Mouse (Mus musculus) testis, adult 2 months (tissue): ENCODE data around the gene Arglu1.

Experiments
- CTCF ChIP-seq: fragments of 200-500 bp; IDR thresholded peaks from 2 replicates; pipeline ENCODE4 v1.5.1; 2012; ENCODE audit warnings: low read depth, mild to moderate bottlenecking, inconsistent platforms, low read length, moderate library complexity; ENCODE audit not compliant: control insufficient read depth, insufficient read depth, insufficient replicate concordance
- POLR2A ChIP-seq: fragments of 200-500 bp; IDR thresholded peaks from 2 replicates; pipeline ENCODE4 v1.6.1; 2012; ENCODE audit warnings: low read depth, mild to moderate bottlenecking, inconsistent platforms, low read length, moderate library complexity; ENCODE audit not compliant: control insufficient read depth

GRCm38 (mm10) chr8:8726547-8726946, 36.2 kb upstream of the Arglu1 start:
- TF ChIP-seq CTCF, result no peak
- TF ChIP-seq POLR2A, result no peak
